Mouse (Mus musculus): ENCODE measurements around the gene Dusp10. TPM values are rescaled to one million over a fixed set of nuclear protein-coding genes. Genes with fewer than 3 reads are reported as not detected.

Gene Dusp10
- polyA plus RNA-seq, 1 experiment from 2014 or later: 7.0 TPM

GRCm38 (mm10) chr1:184108254-184108653 is 95.2 kb downstream of the Dusp10 start:
- Histone ChIP-seq H3K4me2 (no peak overlapping the region), H3K27ac (no peak overlapping the region), H3K9ac (replicated peaks) (no peak overlapping the region), H3K4me3 (replicated peaks) (no peak overlapping the region), H3K4me1 (replicated peaks) (no peaks in the 10 kb centered on the region), H3K27me3 (no peaks in the 10 kb centered on the region), H3K36me3 (no peaks in the 10 kb centered on the region), H3K9me3 (no peaks in the 10 kb centered on the region)
- WGBS: 81% methylated on average over 1 of the region's 1 CpGs
- ATAC-seq (ENCODE audit: insufficient number of reproducible peaks, insufficient read depth, low FRiP score, low TSS enrichment, low read depth): no peak

- WGBS: 47% methylated on average over 7 of the region's 7 CpGs
- H3K9me3 ChIP-seq: no peaks in the 10 kb centered on the region
- H3K36me3 ChIP-seq: no peaks in the 10 kb centered on the region
- H3K4me3 ChIP-seq (replicated peaks): no peak overlapping the region
- H3K4me2 ChIP-seq: no peak overlapping the region
- peaks cover 7% of the 10 kb centered on the region; the same call in 1 of the 2 replicates for H3K4me1 ChIP-seq (replicated peaks)
- no peaks in the 10 kb centered on the region for H3K27me3 ChIP-seq
- 0 out of 2 replicates have a peak overlapping the region, but pooled peaks have one; percentile 45 for H3K27ac ChIP-seq
- no peak for ATAC-seq (ENCODE audit: insufficient number of reproducible peaks, insufficient read depth, low FRiP score, low TSS enrichment, low read depth)
- no peak overlapping the region for H3K9ac ChIP-seq (replicated peaks)
These were observed 104.5 kb downstream of the Dusp10 start for GRCm38 (mm10) chr1:184117586-184117985.

GRCm38 (mm10) chr1:184117991-184118390 is 104.9 kb downstream of the Dusp10 start:
- Histone ChIP-seq H3K27me3 (no peaks in the 10 kb centered on the region), H3K4me2 (no peak overlapping the region), H3K4me3 (replicated peaks) (no peak overlapping the region), H3K4me1 (replicated peaks) (peaks cover 7% of the 10 kb centered on the region; the same call in 1 of the 2 replicates), H3K36me3 (no peaks in the 10 kb centered on the region), H3K9ac (replicated peaks) (no peak overlapping the region), H3K27ac (no peak overlapping the region), H3K9me3 (no peaks in the 10 kb centered on the region)
- no peak for ATAC-seq (ENCODE audit: insufficient number of reproducible peaks, insufficient read depth, low FRiP score, low TSS enrichment, low read depth)
- 73% methylated on average over 2 of the region's 2 CpGs for WGBS

GRCm38 (mm10) chr1:184118586-184118985 is 105.5 kb downstream of the Dusp10 start:
- Histone ChIP-seq H3K9ac (replicated peaks) (no peak overlapping the region), H3K4me3 (replicated peaks) (no peak overlapping the region), H3K27me3 (no peaks in the 10 kb centered on the region), H3K9me3 (no peaks in the 10 kb centered on the region), H3K36me3 (no peaks in the 10 kb centered on the region), H3K27ac (no peak overlapping the region), H3K4me1 (replicated peaks) (peaks cover 7% of the 10 kb centered on the region; the same call in 1 of the 2 replicates), H3K4me2 (no peak overlapping the region)
- ATAC-seq (ENCODE audit: insufficient number of reproducible peaks, insufficient read depth, low FRiP score, low TSS enrichment, low read depth): no peak
- 93% methylated on average over 1 of the region's 1 CpGs for WGBS

Other genes starting within 250 kb of the Dusp10 start
- 0.73 and 1.3 TPM in 2 replicates for gene 1700056E22Rik, start 21.0 kb downstream of the Dusp10 start, polyA plus RNA-seq (2016; fragmentation: Nextera tagmentation; extraction: Ambion mirVana)